ENCODE assay signal across 20 mouse cellular contexts in the genomic region with DNA sequence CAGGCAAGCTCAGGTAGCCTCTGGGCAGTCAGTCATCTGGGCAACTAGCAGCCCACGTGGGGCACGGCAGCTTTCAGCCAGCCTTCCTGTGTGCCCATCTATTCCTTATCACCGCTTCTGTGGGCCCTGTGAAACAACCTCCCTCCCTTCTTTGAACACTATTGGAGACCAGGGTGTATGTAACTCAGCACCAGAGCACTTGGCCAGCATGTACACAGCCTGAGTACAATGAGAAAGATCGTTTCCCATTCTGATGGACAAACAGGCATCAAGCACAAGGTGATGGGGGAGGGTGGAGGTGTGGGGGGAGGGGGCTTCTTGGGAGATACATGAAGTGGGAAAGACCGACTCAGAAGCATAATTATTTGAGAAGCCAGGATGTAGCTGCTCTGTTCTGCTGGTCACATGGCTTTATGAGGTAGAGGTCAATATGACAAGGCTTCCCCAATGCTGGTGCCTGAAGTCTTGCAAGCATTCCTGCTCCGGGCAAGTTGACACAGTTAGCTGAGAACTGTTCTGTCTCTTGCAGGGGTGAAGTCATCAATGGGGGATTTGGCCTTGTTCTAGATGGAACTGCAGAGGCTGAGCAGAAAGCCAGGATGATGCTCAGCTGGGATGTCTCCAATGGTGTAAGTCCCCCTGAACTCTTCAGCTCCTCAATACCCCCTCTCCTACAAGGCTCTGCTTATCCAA. TPM values are rescaled to one million over a fixed set of nuclear protein-coding genes. Genes with fewer than 3 reads are reported as not detected.
DNase-seq lines count a peak whose midpoint lies in the region; ATAC-seq and TF ChIP-seq lines count a peak whose summit lies in the region.
"Had no signal": no experiment of that assay in that cellular context is flagged by ENCODE, and none has a peak within 500 bp of the region (broad histone marks: within the 10 kb centered on the region; RNA-seq: fewer than 3 reads in every experiment).

No protein-coding gene starts in this region.

- H3K27ac ChIP-seq in intestine, embryonic 16.5 days (ENCODE audit: low read length) = no peak overlapping the region; the same call in 1 of the 2 replicates
- H3K27ac ChIP-seq in intestine, postnatal 0 days (ENCODE audit: low read depth, low read length) = no peak overlapping the region
- H3K27ac ChIP-seq in embryonic facial prominence, embryonic 13.5 days = peak overlapping the region; percentile 86
- peak overlapping the region; percentile 61 for H3K27ac ChIP-seq in stomach, embryonic 15.5 days
- no peak overlapping the region for H3K27ac ChIP-seq in midbrain, embryonic 13.5 days
- H3K27ac ChIP-seq: layer of hippocampus, adult 2 months had no signal

- TF ChIP-seq CTCF in intestine, postnatal 0 days (IDR thresholded peaks at IDR 0.05; ENCODE audit: low read depth) = no peak

- H3K4me1 ChIP-seq in intestine, embryonic 16.5 days (ENCODE audit: control insufficient read depth, insufficient read depth, low read length) = peaks cover 19% of the 10 kb centered on the region
- peaks cover 9% of the 10 kb centered on the region for H3K4me1 ChIP-seq in intestine, postnatal 0 days (replicated peaks; ENCODE audit: control insufficient read depth, insufficient read depth, low read length)
- H3K4me1 ChIP-seq in embryonic facial prominence, embryonic 13.5 days = peaks cover 23% of the 10 kb centered on the region
- peaks cover 16% of the 10 kb centered on the region; the same call in 1 of the 2 replicates for H3K4me1 ChIP-seq in stomach, embryonic 15.5 days
- 0 out of 2 replicates have a peak, but pooled peaks cover 7% of the 10 kb centered on the region for H3K4me1 ChIP-seq in midbrain, embryonic 13.5 days (replicated peaks)

- ATAC-seq in intestine, embryonic 16.5 days = 0 out of 2 replicates have a peak, but pooled peaks have one; percentile 1
- ATAC-seq in intestine, postnatal 0 days = no peak
- ATAC-seq in embryonic facial prominence, embryonic 13.5 days (ENCODE audit: insufficient number of reproducible peaks, insufficient read depth, low FRiP score, low TSS enrichment, low read depth) = no peak
- no peak for ATAC-seq in stomach, embryonic 15.5 days (ENCODE audit: insufficient read depth, low FRiP score, low read depth)
- ATAC-seq in midbrain, embryonic 13.5 days = no peak

- no peaks in the 10 kb centered on the region for H3K9me3 ChIP-seq in intestine, embryonic 16.5 days (ENCODE audit: control insufficient read depth, low read length)
- no peaks in the 10 kb centered on the region for H3K9me3 ChIP-seq in intestine, postnatal 0 days (ENCODE audit: control insufficient read depth)
- H3K9me3 ChIP-seq in embryonic facial prominence, embryonic 13.5 days = no peaks in the 10 kb centered on the region
- H3K9me3 ChIP-seq in stomach, embryonic 15.5 days = no peaks in the 10 kb centered on the region
- H3K9me3 ChIP-seq in midbrain, embryonic 13.5 days = no peaks in the 10 kb centered on the region
- H3K9me3 ChIP-seq: G1E; kidney, embryonic 15.5 days; neural tube, embryonic 13.5 days had no signal

- H3K36me3 ChIP-seq in intestine, embryonic 16.5 days (ENCODE audit: control insufficient read depth, insufficient read depth, low read length) = no peaks in the 10 kb centered on the region
- H3K36me3 ChIP-seq in intestine, postnatal 0 days (ENCODE audit: control insufficient read depth, insufficient read depth) = no peaks in the 10 kb centered on the region
- H3K36me3 ChIP-seq in embryonic facial prominence, embryonic 13.5 days = no peaks in the 10 kb centered on the region
- no peaks in the 10 kb centered on the region for H3K36me3 ChIP-seq in stomach, embryonic 15.5 days
- H3K36me3 ChIP-seq in midbrain, embryonic 13.5 days = no peaks in the 10 kb centered on the region
- H3K36me3 ChIP-seq: G1E; kidney, embryonic 15.5 days; neural tube, embryonic 13.5 days had no signal

- DNase-seq in R1 (ENCODE audit: low read depth, low spot score) = peak; percentile 44
- DNase-seq in ovary, postnatal 14 days (ENCODE audit: low spot score) = no peak
- DNase-seq: cerebellum, postnatal 36 days; right cerebral cortex, postnatal 14 days; thymus, adult 18-20 months had no signal

- H3K27me3 ChIP-seq in intestine, embryonic 16.5 days (replicated peaks; ENCODE audit: control insufficient read depth, insufficient read depth, low read length) = no peaks in the 10 kb centered on the region
- no peaks in the 10 kb centered on the region for H3K27me3 ChIP-seq in intestine, postnatal 0 days (replicated peaks; ENCODE audit: control insufficient read depth, insufficient read depth, low read length)
- no peaks in the 10 kb centered on the region for H3K27me3 ChIP-seq in embryonic facial prominence, embryonic 13.5 days
- no peaks in the 10 kb centered on the region for H3K27me3 ChIP-seq in stomach, embryonic 15.5 days (replicated peaks)
- H3K27me3 ChIP-seq in midbrain, embryonic 13.5 days = no peaks in the 10 kb centered on the region
- H3K27me3 ChIP-seq: kidney, embryonic 15.5 days; neural tube, embryonic 13.5 days had no signal

- no peak overlapping the region for H3K9ac ChIP-seq in intestine, embryonic 16.5 days (ENCODE audit: low read depth, low read length)
- H3K9ac ChIP-seq in intestine, postnatal 0 days (ENCODE audit: low read depth, low read length) = no peak overlapping the region
- no peak overlapping the region for H3K9ac ChIP-seq in embryonic facial prominence, embryonic 13.5 days
- H3K9ac ChIP-seq in stomach, embryonic 15.5 days = no peak overlapping the region
- H3K9ac ChIP-seq in midbrain, embryonic 13.5 days (replicated peaks) = no peak overlapping the region
- H3K9ac ChIP-seq: kidney, embryonic 15.5 days; lung, embryonic 14.5 days; neural tube, embryonic 13.5 days had no signal

- H3K4me3 ChIP-seq in intestine, embryonic 16.5 days (ENCODE audit: low read length) = no peak overlapping the region
- H3K4me3 ChIP-seq in intestine, postnatal 0 days (ENCODE audit: low read depth, low read length) = no peak overlapping the region
- H3K4me3 ChIP-seq in embryonic facial prominence, embryonic 13.5 days = no peak overlapping the region
- no peak overlapping the region for H3K4me3 ChIP-seq in stomach, embryonic 15.5 days (replicated peaks)
- no peak overlapping the region for H3K4me3 ChIP-seq in midbrain, embryonic 13.5 days (replicated peaks)
- H3K4me3 ChIP-seq: kidney, embryonic 15.5 days; layer of hippocampus, adult 2 months; neural tube, embryonic 13.5 days had no signal

- 79% methylated on average over 6 of the region's 6 CpGs for WGBS in intestine, embryonic 16.5 days
- WGBS in intestine, postnatal 0 days = 85% methylated on average over 6 of the region's 6 CpGs
- WGBS in embryonic facial prominence, embryonic 13.5 days = 91% methylated on average over 6 of the region's 6 CpGs
- 75% methylated on average over 6 of the region's 6 CpGs for WGBS in stomach, embryonic 15.5 days
- WGBS in midbrain, embryonic 13.5 days = 91% methylated on average over 6 of the region's 6 CpGs

- no peak overlapping the region for H3K4me2 ChIP-seq in intestine, embryonic 16.5 days (ENCODE audit: low read depth, low read length)
- no peak overlapping the region for H3K4me2 ChIP-seq in intestine, postnatal 0 days (replicated peaks; ENCODE audit: low read depth)
- no peak overlapping the region for H3K4me2 ChIP-seq in embryonic facial prominence, embryonic 13.5 days
- no peak overlapping the region for H3K4me2 ChIP-seq in stomach, embryonic 15.5 days
- H3K4me2 ChIP-seq in midbrain, embryonic 13.5 days (replicated peaks) = no peak overlapping the region
- H3K4me2 ChIP-seq: kidney, embryonic 15.5 days; liver, embryonic 11.5 days; lung, embryonic 14.5 days; midbrain, embryonic 11.5 days; neural tube, embryonic 13.5 days had no signal

RNA-seq across cellular contexts. Expression of a gene that starts 8.2 kb away (rescaled TPM):
- 4.4 and 4.9 TPM in 2 replicates for polyA plus RNA-seq in intestine, embryonic 16.5 days (2015; fragmentation: Nextera tagmentation; extraction: Ambion mirVana)
- 5.0 and 5.3 TPM in 2 replicates for polyA plus RNA-seq in intestine, postnatal 0 days (2015; fragmentation: Nextera tagmentation; extraction: Ambion mirVana)
- 8.2 and 8.9 TPM in 2 replicates for polyA plus RNA-seq in embryonic facial prominence, embryonic 13.5 days (2015; fragmentation: Nextera tagmentation; extraction: Ambion mirVana)
- 7.7 and 7.9 TPM in 2 replicates for polyA plus RNA-seq in stomach, embryonic 15.5 days (2015; fragmentation: Nextera tagmentation; extraction: Ambion mirVana)
- polyA plus RNA-seq in midbrain, embryonic 13.5 days (2015; fragmentation: Nextera tagmentation; extraction: Ambion mirVana) = 11.0 TPM in 2 replicates

RNA-seq across cellular contexts. Expression of a gene that starts 28.0 kb away (rescaled TPM):
- 0.12 and 0.65 TPM in 2 replicates for polyA plus RNA-seq in intestine, embryonic 16.5 days (2015; fragmentation: Nextera tagmentation; extraction: Ambion mirVana)
- 0.04 TPM in 1 of 2 replicates, not detected in the other for polyA plus RNA-seq in intestine, postnatal 0 days (2015; fragmentation: Nextera tagmentation; extraction: Ambion mirVana)
- polyA plus RNA-seq in embryonic facial prominence, embryonic 13.5 days (2015; fragmentation: Nextera tagmentation; extraction: Ambion mirVana) = 0.30 TPM in 1 of 2 replicates, not detected in the other
- polyA plus RNA-seq in stomach, embryonic 15.5 days (2015; fragmentation: Nextera tagmentation; extraction: Ambion mirVana) = 0.46 and 1.2 TPM in 2 replicates
- polyA plus RNA-seq in midbrain, embryonic 13.5 days (2015; fragmentation: Nextera tagmentation; extraction: Ambion mirVana) = not detected in 2 replicates
- polyA plus RNA-seq: embryonic facial prominence, embryonic 11.5 days; forebrain, embryonic 11.5 days; G1E; heart, embryonic 14.5 days; lung, embryonic 14.5 days; midbrain, embryonic 11.5 days; neural tube, embryonic 13.5 days had no signal

RNA-seq across cellular contexts. Expression of a gene that starts 36.1 kb away (rescaled TPM):
- 0.34 and 1.1 TPM in 2 replicates for polyA plus RNA-seq in intestine, embryonic 16.5 days (2015; fragmentation: Nextera tagmentation; extraction: Ambion mirVana)
- not detected in 2 replicates for polyA plus RNA-seq in intestine, postnatal 0 days (2015; fragmentation: Nextera tagmentation; extraction: Ambion mirVana)
- polyA plus RNA-seq in embryonic facial prominence, embryonic 13.5 days (2015; fragmentation: Nextera tagmentation; extraction: Ambion mirVana) = 2.3 and 3.0 TPM in 2 replicates
- polyA plus RNA-seq in stomach, embryonic 15.5 days (2015; fragmentation: Nextera tagmentation; extraction: Ambion mirVana) = 0.94 and 1.7 TPM in 2 replicates
- not detected in 2 replicates for polyA plus RNA-seq in midbrain, embryonic 13.5 days (2015; fragmentation: Nextera tagmentation; extraction: Ambion mirVana)
- polyA plus RNA-seq: embryonic facial prominence, embryonic 11.5 days; heart, embryonic 14.5 days; lung, embryonic 14.5 days; midbrain, embryonic 11.5 days had no signal

Comparison
In these comparisons a context has a peak if more than half of its experiments do, and no peak if none do; other contexts are left out.
1. H3K27ac ChIP-seq: peak in embryonic facial prominence, embryonic 13.5 days (single experiment) and stomach, embryonic 15.5 days (single experiment); none in intestine, embryonic 16.5 days (single experiment), intestine, postnatal 0 days (single experiment) and midbrain, embryonic 13.5 days (single experiment).